Mouse (Mus musculus) adrenal gland, postnatal 4 days (tissue): ENCODE data around the gene Brca1. TPM values are rescaled to one million over a fixed set of nuclear protein-coding genes. Genes with fewer than 3 reads are reported as not detected.
A peak's percentile ranks its signal among the peaks of the same experiment; 100 is the strongest.
"Not testable (repeated sequence)": the region's sequence is repeated elsewhere in the genome, so short reads cannot be mapped to it uniquely, and the experiment has no call there.

ENCODE experiments used
- DNase-seq, 2 experiments: peaks; one replicate each; pipeline ENCODE4 v3.0.0; 2021 to 2022; ENCODE audit warnings: low spot score in 2 of 2, mixed read lengths in 2 of 2
- total RNA-seq, 2 experiments: library from RNA; stranded (reverse); gene quantifications; 2 replicates each; pipeline ENCODE4 v1.2.3; 2021

The Brca1 gene
- total RNA-seq, 2 experiments from 2014 or later, result 16.6 to 18.9 TPM

DNA sequence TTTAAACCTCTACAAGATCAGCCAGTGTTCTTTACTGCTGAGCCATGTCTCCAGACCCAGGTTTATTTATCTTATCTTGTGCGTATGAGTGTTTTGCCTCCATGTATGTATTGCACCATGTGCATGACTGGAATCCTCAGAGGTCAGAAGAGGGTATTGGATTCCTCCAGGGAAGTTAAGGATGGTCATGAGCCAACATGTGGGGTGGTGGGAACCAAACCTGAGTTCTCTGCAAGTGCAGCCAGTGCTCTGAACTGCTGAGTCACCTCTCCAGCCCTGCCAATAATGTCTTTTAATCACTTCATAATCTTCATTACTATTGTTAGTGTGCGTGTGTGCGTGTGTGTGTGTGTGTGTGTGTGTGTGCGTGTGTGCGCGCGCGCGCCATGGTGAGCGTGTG lies 100.2 kb downstream of the Brca1 start:
- DNase-seq, result no peak

DNA sequence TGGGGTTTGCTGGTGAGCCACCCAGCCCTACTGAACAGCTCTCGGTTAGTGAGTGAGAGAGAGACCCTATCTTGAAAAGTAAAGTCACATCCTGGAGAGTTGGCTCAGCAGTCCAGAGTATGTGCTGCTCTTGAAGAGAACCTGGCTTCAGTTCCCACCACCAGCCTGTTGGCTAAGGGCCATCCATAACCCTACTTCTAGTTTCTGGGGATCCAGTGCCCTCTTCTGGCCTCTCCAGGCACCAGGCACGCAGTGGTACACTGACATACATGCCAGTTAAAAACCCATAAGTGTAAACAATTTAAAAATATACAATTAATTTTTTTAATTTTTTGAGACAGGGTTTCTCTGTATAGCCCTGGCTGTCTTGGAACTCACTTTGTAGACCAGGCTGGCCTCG lies 101.4 kb downstream of the Brca1 start:
- no peak for DNase-seq

DNA sequence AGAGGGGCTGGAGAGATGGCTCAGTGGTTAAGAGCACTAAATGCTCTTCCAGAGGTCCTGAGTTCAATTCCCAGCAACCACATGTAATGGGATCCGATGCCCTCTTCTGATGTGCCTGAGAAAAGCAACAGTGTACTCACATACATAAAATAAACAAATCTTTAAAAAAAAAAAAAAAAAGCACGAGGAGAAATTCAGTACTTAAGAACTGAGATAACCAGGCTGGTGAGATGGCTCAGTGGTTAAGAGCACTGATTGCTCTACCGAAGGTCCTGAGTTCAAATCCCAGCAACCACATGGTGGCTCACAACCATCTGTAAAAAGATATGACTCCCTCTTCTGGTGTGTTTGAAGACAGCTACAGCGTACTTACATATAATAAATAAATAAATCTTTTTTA lies 102.2 kb downstream of the Brca1 start:
- DNase-seq, result not testable (repeated sequence)

DNA sequence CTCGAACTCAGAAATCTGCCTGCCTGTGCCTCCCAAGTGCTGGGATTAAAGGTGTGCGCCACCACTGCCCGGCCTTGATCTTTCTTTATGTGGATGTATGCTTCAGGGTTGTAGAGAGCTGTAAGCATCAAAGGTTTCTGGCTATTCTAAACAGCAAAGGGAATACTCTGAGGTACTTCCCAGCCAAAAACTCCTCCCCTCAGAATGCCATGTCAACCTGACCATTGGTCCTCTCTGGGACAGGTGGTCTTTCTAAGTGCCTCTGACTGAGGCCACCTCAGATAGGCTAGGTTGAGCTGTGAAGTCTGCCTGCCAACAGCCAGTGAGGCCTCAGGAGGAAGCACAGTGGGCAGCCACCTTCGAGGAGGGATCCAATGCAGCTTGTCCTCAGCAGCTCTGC lies 102.9 kb downstream of the Brca1 start:
- no peak for DNase-seq

DNA sequence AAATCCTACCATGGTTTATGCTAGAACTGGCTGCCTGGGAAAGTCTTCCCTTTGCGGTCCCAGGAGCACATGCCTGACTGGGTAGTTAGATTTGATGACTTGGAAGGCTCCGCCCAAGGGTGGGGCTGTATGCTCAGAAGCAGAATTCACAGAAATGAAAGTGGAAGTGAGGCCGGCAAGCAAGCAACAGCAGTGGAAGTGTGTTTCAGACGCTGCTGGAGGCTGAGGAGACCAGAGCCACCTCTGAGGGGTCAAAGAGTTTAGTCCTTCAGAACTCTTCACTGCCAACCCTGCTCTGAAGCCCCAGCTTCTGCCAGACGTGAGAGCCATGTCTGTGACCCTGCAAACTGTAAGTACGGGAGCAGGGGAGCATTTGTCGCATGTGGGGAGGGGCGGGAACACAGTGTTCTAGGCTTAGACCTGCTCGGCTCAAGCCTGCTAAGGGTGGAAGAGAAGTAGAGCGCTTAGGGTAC lies 103.4 kb downstream of the Brca1 start, which contains the start of gene Ifi35:
Ifi35 (plus strand) TSS at position 134 of the 473 bp plus-strand sequence.
- DNase-seq, result no peak

DNA sequence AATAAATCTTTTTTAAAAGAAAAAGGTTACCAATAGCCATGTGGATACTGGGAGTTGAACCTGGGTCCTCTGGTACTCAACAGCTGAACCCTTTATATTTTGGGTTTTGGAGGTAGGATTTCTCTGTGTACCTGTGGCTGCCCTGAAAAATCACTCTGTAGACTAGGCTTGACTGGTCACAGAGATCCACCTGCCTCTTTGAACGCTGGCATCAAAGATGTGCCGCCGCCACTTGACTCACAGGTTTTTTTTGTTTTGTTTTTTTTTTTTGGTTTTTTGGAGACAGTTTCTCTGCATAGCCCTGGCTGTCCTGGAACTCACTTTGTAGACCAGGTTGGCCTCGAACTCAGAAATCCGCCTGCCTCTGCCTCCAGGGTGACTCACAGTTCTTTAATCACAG lies 104.0 kb downstream of the Brca1 start:
- no peak for DNase-seq

DNA sequence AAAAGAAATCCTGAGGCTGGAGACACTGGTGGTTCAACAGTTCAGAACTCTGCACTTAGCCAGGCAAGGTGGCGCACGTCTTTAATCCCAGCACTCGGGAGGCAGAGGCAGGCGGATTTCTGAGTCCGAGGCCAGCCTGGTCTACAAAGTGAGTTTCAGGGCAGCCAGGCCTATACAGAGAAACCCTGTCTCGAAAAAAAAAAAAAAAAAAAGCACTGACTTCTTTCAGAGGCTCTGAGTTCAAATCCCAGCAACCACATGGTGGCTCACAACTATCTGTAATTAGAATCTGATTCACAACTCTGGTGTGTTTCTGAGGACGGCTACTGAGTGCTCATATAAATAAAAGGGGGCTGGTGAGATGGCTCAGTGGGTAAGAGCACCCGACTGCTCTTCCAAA lies 104.9 kb downstream of the Brca1 start:
- not testable (repeated sequence) for DNase-seq

DNA sequence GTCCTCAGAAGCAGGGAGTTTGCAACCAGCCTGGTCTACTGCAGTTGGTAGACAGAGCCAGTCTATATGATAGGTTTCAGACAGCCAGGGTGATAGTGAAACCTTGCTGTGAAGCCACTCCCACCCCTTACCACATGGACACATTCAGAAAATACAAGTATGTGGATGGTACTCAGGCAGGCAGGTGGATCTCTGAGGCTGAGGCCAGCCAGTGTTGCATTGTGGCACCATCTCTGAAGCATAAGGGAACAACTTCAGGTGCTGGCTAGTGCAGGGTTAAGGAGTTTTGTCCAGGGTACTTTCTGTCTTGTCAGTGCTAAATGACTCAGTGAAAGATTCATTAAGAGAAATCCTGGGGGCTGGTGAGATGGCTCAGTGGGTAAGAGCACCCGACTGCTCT lies 105.4 kb downstream of the Brca1 start:
- DNase-seq, result no peak

DNA sequence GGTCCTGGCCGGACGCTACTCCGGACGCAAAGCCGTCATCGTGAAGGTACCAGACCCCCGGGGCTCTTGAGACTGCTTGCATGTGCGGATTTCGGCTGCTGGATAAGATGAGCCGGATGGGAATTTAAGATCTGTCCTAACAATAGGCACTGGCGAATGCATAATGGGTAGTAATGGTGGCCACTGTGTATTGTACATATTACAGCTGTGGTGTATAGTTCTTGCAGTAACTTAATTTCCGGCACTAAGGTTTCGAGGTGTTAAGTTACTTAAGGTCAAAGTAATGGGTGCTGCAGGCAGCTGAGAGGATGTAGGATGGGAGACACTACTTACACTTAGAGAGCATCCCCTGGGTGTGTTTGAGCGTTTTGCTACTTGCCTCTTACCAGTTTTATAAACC lies 109.0 kb downstream of the Brca1 start:
- no peak for DNase-seq

DNA sequence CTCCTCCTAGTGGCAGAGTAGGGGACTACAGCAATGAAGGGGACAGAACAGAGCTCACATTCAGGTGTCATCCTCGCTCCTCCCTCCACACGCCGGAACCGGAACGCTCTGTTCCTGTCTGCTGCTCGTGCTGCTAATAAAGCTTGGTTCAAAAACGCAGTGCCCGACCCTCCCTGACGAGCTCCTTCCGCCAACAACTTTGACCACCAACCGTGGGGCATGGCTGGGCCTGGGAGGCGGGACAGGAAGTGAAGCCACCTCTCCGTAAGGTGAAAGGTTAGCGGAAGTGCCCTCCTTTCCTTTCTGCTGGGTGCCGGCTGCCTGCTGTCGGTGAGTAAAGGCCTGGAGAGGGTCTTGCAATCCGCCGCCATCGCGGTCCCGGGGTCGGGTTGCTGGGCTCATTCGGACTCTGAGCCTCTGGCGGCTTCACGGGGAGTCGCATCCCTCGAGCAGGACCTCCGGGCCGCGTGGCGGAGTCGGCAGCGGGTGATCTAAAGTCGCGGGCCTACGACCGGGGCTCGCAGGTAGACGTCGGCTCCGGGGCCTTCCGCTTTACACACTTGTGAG lies 109.5 kb downstream of the Brca1 start, which contains the start of gene Rpl27:
Rpl27 (plus strand) TSS at position 172 of the 567 bp plus-strand sequence.
- peak; percentile 65 to 94 for DNase-seq

DNA sequence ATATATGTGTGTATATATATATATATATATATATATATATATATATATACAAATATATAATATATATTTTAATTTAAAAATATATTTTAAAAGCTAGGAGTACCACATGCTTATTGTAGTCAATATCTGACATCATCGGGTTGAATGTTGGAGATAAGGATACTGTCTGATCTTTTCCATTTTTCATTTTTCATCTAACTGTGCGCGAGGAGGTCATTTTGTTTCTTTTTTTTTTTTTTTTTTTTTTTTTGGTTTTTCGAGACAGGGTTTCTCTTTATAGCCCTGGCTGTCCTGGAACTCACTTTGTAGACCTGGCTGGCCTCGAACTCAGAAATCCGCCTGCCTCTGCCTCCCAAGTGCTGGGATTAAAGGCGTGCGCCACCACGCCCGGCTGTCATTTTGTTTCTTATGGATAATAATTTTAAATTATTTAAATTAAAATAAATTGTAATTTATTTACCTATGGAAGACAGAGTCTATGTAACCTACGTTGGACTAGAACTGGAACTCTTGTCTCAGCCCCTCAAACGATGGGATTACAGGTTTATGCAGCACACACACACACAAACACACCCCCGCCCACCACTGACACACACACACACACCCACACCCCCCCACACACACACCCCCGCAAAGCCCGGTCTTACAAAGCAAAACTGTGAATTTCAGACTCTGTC lies 110.2 kb downstream of the Brca1 start:
- not testable (repeated sequence) for DNase-seq

Other genes with a start within 250 kb of the Brca1 start
- 100 to 1,000 TPM; 144 to 147 TPM for gene Becn1, start 249.7 kb downstream of the Brca1 start, total RNA-seq
- 100 to 1,000 TPM; 122 to 124 TPM for gene Psme3, start 235.7 kb downstream of the Brca1 start, total RNA-seq
- gene Aoc2, start 226.9 kb downstream of the Brca1 start, total RNA-seq, result 1 to 10 TPM; 7.3 to 7.7 TPM
- gene Aoc3, start 221.3 kb downstream of the Brca1 start, total RNA-seq, result 10 to 100 TPM; 28.8 to 33.7 TPM
- 10 to 100 TPM; 17.8 to 30.5 TPM for gene G6pc, start 184.4 kb downstream of the Brca1 start, total RNA-seq
- gene Aarsd1, start 134.3 kb downstream of the Brca1 start, total RNA-seq, result 10 to 100 TPM; 29.9 to 31.1 TPM
- 1 to 10 TPM; 3.4 to 5.9 TPM for gene Gm27029, start 127.2 kb downstream of the Brca1 start, total RNA-seq
- 10 to 100 TPM; 20.1 to 22.0 TPM for gene Rundc1, start 126.9 kb downstream of the Brca1 start, total RNA-seq
- gene Ptges3l, start 126.6 kb downstream of the Brca1 start, total RNA-seq, result 1 to 10 TPM; 6.4 to 6.7 TPM
- gene Rpl27, start 109.7 kb downstream of the Brca1 start, total RNA-seq, result 100 to 1,000 TPM in 1 of 2 experiments, 10 to 100 TPM in 1; 90.3 to 116 TPM
- gene Ifi35, start 103.5 kb downstream of the Brca1 start, total RNA-seq, result 10 to 100 TPM; 30.0 to 30.3 TPM
- 10 to 100 TPM; 16.4 to 20.0 TPM for gene Rnd2, start 87.0 kb downstream of the Brca1 start, total RNA-seq
- gene Vat1, start 85.7 kb downstream of the Brca1 start, total RNA-seq, result 100 to 1,000 TPM; 103 to 105 TPM
- gene Nbr1, start 194 bp upstream of the Brca1 start, total RNA-seq, result 100 to 1,000 TPM; 167 to 227 TPM
- gene Tmem106a, start 30.3 kb upstream of the Brca1 start, total RNA-seq, result 10 to 100 TPM; 19.2 to 21.0 TPM
- gene Gm11634, start 47.3 kb upstream of the Brca1 start, total RNA-seq, result not detected
- gene Rdm1, start 75.2 kb upstream of the Brca1 start, total RNA-seq, result 10 to 100 TPM; 29.1 to 33.0 TPM
- gene Arl4d, start 113.6 kb upstream of the Brca1 start, total RNA-seq, result 10 to 100 TPM in 1 of 2 experiments, 1 to 10 TPM in 1; 9.9 to 10.4 TPM
- 10 to 100 TPM; 29.1 to 32.7 TPM for gene Dhx8, start 181.0 kb upstream of the Brca1 start, total RNA-seq
- 1 to 10 TPM; 6.5 to 9.9 TPM for gene Etv4, start 233.4 kb upstream of the Brca1 start, total RNA-seq